Mouse (Mus musculus) urinary bladder, postnatal 4 days (tissue): ENCODE results near the gene Rprd1b.
A peak's percentile ranks its signal among the peaks of the same experiment; 100 is the strongest.

ENCODE experiments used
- DNase-seq, 2 experiments: peaks; one replicate each; pipeline ENCODE4 v3.0.0; 2021 to 2022; ENCODE audit warnings: low spot score in 2 of 2

The Rprd1b gene

DNA sequence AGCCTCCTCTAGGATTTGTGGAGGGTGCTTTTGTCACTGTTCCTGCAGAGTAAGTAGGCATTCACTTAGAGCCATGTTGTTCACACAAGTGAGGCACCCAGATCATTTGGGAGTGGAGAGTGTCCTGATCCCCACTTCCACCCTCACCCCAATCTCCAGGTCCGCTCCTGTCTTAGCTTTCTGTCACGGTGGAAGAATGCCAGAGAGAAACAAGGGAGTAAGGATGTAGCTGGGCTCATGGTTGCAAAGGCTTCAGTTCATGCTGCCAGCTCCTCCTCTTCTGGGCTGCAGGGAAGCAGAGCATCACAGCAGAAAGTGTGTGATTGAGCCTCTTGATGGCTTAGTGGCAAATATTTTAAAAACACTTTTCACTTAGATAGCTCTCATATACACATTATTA lies 12.1 kb downstream of the Rprd1b start:
- no peak for DNase-seq

DNA sequence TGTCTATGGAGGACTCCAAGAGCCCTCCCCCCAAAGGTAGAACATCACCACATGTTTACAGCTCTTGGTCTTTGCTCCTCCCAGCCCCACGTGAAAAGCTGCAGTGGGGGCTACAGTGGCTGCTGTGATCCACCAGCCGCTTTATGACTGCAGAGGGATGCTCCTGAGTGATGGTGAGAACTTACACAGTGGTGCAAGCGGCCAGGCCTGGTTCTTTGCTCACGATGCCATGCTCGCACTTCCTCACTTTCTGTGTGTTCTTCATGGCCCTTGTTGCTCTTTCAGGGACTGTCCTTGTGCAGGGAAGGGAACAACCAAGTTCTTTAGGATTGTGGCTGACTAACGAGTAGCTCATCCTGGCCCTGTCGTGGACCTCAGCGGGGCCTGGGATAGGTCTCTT lies 15.2 kb downstream of the Rprd1b start:
- no peak for DNase-seq

DNA sequence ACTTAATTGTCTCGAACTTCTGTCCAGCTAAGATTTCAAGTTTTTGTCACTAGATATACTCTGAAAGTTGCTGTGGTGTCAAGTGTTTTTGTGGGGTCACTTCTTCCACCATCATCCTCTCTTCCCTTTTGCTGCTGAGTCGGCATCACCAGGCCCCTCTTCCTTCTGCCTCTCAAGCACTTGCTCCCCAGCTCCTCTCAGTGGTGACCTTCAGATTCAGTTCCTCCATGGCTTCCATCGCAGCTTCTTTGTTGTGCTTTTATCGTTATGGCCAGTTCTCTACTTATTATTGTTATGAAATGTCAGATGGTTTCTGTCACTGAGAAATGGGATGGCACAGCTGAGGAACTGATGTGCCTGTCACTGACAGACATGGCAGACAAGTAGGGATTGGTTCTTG lies 17.9 kb downstream of the Rprd1b start:
- DNase-seq, result no peak

DNA sequence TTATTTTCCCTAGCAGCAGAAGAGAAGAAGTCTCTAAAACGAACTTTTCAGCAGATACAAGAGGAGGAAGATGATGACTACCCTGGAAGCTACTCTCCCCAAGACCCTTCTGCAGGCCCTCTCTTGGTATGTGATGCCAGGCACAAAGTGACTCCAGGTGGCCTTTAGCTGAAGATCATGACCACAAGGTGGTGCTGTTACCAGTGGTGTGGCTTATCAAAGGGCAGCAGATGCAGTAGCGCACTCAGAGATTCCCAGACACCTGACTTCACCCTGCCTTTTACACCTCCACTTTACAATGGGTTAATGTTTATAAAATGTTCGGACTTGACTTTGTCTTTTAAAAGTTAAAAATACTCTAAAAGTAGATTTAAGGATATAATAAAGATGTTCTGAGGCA lies 19.6 kb downstream of the Rprd1b start:
- DNase-seq, result no peak

DNA sequence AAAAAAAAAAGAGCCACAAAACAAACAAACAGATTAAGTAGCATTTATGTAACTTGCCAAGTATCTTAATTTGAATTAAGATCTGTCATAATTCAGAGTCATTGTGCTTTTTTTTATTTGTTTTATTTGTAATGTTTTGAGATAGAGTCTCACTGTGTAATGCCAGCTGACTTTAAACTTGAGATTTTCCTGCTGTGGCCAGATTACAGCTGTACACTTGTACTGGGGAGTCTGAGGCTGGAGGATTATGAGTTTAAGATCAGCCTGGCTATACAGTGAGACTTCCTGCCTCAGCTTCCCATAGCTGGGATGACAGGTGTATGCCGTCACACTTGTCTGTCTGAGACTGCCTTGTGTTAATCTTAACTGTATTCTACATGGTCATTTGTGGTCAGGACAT lies 20.4 kb downstream of the Rprd1b start:
- no peak for DNase-seq

DNA sequence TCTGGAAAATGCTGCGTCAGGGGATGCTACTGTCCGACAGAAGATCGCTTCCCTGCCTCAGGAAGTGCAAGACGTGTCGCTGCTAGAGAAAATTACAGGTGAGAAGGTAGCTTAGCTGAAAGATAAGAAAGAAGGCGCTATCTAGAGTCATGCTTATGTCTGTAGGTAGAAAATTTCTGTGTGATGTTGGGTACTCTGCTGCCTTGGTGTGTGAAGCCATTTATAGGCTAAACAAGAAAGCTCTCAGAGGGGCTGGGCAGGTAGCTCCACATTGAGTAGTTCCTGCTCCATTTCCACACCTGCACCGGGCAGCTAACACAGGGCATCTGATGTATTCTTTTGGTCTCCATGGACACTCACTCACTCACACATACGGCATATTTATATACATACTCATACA lies 21.8 kb downstream of the Rprd1b start:
- no peak for DNase-seq

DNA sequence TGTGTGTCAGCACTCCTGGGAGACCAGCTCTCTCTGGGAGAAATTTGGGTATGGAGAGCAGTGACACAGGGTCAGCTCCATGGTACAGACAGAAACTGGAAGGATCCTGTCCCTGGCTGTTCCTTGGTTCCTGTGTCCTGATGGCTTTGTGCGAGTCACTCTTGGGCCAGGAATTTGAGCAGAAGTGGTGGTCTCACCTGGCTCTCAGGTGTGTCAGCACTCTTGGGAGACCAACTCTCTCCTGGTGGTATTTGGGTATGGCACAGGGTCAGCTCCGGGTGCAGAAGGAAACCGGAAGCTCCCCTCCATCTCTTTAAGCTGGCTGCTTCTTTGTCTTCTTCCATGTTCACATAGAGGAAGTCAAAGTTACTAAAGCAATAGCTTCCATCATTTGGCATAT lies 26.3 kb downstream of the Rprd1b start:
- peak in 1 of 2 experiments; percentile 36 for DNase-seq

DNA sequence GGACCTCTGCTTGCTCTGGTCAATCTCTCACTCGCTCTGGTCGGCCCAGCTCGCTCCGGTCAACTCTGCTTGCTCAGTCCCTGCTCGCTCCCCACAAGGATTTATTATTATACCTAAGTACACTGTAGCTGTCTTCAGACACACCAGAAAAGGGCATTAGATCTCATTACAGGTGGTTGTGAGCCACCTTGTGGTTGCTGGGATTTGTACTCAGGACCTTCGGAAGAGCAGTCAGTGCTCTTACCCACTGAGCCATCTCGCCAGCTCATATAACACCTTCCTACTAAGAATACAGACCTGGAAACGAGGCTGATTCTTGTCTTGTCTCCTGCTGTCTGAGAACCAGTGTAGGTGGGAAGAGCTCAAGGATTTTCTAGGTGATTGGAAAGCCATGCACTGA lies 27.1 kb downstream of the Rprd1b start:
- DNase-seq, result peak in 1 of 2 experiments; percentile 42

DNA sequence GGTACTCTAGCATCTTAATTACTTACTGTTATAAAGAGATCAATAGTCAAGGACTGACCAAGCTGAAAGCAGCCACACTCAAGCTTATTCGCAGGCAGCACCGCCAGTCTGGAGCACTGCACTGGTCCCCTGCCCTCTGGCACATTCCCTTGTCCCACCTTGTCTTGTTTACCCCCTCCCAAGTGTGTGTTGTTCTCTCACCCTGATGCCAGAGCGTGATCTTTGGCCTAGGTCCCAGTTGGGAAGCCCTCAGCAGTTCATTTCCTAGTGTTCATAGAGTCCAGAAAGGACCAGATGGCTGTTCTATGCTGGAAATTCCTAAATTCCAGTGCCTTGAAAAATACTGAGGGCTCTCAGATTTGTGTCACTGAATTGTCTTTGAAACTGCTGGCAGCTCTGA lies 28.7 kb downstream of the Rprd1b start:
- DNase-seq, result peak in 1 of 2 experiments; percentile 30

DNA sequence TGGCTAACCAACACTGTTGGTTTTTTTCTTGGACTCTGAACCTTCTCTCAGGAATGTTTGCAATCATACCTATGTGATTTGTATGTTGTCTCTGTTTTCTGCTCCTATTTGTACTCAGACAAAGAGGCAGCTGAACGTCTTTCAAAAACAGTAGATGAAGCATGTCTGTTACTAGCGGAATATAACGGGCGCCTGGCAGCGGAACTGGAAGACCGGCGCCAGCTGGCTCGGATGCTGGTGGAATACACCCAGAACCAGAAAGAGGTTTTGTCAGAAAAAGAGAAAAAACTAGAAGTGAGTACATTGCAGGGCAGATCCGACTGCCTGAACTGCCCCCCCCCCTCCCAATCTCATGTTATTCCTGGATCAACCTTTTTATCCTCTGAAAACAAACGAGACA lies 30.2 kb downstream of the Rprd1b start:
- DNase-seq, result peak in 1 of 2 experiments; percentile 58

DNA sequence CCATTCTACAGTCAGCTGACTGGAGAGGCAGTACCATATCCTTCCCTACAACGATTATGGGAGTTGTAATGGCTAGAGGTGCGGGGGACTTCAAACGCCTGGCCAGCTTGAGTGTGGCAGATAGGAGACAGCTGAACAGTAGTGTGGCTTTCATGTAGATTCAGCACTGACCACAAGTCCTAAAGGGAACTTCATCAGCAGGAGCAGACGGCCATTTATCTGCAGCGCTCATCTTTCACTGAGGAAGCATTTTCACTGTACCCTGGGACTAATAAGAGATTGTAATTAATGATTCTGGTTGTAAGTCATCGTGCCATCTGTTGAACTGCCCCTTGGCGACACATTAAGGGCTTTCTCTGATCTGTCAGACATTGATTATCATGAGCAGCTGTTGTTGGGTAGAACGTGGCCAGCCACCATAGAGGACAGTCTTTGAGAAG lies 31.4 kb downstream of the Rprd1b start:
- peak in 1 of 2 experiments; percentile 34 for DNase-seq

DNA sequence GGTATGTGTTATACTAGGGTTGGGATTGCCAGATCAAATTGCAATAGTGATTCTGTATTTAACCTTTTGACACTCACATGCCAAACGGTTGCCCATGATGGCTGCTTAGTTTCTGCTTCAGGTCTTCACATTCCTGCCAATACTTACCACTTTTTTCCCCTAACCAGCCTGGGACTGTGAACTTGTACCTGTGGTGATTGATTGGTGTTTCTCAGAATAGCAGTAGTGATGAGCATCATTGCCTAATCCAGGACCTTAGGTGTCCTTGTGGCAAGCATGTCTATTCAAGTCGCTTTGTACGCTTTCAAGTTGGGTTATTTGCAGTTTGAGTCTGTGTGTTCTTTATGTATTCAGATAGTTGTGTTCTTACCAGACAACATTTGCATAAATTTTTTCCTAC lies 34.7 kb downstream of the Rprd1b start:
- no peak for DNase-seq

DNA sequence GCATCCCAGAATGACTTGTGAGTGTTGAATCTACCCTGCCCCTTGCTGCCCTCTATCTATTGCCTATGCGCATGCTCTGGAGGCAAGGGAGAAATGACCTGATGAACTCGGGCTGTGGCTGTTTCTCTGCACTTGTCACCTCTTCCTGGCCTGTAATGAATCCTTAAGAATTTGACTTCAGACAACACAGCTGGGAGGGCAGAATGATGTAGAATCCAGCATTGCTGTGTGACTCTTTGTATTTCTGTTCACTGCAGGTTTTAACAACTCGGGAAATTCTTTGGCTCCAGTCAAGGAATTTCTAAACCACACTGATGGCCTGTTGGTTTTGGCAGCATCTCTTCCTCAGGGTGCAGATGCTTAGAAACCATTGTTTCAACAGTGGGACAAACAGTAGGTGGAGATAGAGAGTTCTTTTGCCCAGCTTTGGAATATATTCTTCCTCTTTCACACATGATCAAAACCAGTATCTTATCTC lies 36.3 kb downstream of the Rprd1b start:
- DNase-seq, result no peak

DNA sequence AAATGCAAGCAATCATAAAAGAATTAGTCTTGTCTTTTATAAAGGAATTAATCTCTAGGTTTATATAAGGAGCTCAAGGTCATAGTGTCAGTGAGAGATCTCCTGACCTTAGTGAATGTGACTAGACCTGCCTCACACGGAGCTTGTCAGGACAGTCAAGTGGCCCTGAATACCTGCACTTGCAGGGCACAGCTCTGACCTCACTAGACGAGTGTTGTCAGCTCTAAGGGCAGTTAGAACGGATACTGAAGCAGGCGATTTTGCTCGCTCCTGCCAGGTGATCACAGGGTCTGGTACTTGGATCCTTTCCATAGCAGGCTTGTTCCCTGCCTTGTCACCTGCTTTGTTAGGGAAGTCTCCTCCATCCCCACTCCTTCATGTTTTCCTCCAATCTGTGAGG lies 36.8 kb downstream of the Rprd1b start:
- DNase-seq, result no peak

DNA sequence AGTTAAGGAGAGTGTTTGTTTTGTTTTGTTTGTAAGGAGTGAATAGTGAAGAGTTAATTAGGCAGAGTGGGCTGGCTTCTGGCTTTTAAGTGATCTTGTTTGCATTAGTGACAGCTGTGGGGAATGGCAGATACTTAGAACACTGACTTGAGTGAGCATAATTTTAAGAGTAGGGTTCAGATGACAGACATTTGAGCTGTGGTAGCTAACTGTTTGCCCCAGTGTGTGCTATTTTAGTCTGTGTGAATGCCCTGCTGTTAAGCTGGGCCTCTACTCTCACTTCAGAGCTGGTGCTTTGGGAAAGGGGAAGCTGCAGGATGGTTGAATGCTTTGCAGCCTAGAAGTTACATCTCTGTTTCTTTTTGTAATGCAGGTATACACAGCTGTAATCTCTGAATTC lies 38.2 kb downstream of the Rprd1b start:
- no peak for DNase-seq

DNA sequence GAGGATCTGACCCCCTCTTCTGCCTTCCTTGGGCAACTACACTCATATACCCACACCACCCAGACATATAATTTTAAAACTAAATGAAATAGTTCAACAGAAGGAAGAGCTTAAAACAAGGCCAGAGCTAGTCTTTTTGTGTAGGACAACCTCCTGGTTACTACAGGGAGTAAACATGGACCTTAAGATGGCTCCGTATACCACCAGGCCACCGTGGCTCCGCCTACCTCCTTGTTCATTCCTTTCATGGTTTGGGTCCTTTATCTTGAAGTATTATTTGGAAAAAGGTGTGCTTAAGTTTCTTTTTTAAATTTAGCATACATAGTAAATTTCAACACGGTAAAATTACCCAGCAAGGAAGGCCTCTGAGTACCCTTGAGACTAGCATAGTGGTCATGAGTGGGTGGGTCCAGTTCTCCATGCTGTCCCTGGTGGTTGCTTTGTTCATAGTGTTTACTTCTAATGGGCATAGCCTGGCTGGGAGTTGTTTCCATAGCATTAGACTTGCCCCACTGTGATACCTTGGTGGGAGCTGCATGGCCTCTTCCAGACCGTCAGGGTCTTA lies 39.0 kb downstream of the Rprd1b start:
- no peak for DNase-seq

DNA sequence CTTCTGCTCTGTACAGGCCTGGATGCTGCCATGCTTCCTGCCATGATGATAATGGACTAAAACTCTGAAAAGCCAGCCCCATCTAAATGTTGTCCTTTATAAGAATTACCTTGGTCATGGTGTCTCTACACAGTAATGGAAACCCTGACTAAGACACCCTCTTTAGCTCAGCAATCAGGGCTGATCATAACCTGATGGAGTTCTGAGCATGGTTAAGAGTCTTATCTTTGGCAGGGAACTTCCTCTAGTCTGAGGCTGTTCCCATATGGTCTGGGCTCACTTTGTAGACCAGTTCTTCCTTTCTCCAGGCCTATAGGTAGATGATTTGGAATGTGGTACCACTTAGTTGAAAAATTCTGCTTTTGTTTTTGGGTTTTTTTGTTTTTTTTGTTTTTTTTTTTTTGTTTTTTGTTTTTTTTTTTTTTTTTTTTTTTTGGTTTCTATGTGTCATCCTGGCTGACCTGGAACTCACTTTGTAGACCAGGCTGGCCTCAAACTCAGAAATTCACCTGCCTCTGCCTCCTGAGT lies 40.2 kb downstream of the Rprd1b start:
- DNase-seq, result no peak

DNA sequence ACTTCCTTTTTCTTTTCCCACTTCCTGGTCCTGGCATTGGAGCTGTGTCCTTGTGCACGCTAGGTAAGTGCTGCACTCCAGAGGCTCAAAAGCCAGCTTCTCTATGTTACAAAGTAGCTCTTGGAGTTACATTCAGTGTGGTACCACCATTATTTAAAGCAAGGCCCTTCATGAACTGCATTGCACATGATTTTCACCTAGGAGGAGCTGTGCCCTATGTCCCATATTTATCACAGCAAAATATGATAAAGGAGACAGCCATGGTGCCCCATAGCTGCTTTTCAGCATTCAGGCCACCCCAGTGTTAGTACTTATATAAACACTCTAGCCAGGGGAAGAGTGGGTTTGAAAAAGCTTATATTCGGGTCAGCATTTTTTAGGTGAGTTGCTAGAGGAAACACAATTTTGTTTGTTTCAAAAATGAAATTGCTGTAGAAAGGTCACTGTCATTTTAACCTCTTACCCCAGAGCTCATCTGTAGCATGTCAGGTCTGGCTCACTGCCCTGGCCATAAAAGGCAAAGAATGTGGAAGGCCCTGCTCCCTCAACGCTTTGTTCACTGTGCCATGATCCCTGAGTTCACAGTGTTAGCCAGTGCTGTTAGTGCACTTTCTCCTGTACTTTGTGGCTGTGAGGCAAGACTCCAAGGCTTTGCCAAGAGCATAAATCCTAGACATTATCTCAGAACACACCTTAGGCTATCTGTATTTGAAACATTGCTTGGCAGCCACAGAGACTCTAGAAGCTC lies 42.8 kb downstream of the Rprd1b start:
- no peak for DNase-seq

DNA sequence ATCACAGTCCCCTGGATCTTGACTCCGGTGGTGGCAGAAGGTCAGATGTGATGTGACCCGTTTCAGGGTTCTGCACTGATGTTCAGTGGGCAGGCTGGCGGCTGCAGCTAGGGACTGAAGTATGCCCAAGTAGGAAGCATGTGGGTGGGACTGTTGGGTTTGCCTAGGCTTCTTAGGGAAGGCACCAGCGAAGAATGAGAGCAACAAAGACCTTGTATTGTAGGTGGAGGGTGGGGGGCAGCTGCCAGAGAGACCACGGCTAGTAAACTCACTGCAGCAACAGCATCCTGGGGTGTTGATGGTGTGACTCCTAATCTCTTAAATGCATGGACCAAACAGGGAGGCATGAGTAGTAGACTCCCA lies 43.3 kb downstream of the Rprd1b start:
- no peak for DNase-seq

DNA sequence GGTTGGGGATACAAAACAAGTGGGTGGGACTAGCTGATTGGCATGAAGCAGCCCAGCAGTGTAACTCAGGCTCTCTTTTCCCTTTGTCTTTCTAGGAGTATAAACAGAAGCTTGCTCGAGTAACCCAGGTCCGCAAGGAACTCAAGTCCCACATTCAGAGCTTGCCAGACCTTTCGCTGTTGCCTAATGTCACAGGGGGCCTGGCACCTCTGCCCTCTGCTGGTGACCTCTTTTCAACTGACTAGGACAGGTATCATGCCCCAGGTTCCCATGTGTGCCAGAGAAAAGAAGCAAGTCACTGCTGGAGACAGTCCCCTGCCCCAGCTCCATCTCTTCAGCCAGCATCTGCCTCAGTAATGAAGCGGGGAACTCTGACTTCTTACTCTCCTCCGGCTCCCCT lies 46.5 kb downstream of the Rprd1b start:
- no peak for DNase-seq

DNA sequence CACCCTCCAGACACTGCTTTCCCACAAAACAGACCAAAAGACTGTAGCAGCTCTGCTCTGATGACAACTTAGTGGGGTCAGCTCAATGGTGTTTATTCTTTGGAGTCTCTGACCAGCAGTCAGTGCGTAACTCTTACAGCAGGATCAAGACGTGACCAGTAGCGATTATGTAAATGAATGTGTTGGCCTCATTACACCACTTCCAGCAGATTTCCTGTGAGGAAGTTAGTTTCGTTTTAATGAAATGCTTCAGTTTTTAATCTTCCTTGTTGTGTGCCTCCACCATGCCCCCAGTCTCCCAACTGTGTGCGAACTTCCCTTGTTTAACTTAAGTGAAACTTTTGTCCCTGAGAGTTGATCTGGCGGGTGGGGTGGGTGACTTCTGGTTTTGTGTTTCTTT lies 48.4 kb downstream of the Rprd1b start:
- no peak for DNase-seq

DNA sequence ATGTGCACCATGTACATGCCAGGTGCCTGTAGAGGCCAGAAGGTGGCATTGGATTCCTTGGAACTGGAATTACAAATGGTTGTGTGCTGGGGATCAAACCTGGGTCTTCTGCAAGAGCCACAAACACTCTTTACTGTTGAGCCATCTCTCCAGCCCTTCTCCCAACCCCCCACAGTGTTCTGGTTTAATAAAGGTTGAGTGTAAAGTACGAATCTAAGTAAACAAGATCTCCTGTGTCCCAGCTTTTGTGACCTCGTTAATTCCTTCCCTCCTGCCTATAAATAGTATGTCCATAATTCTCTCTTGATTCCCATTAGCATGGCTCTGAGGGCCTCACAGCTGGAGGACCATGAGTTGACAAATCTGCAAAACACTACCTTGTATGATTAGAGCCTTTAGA lies 49.7 kb downstream of the Rprd1b start:
- no peak for DNase-seq

DNA sequence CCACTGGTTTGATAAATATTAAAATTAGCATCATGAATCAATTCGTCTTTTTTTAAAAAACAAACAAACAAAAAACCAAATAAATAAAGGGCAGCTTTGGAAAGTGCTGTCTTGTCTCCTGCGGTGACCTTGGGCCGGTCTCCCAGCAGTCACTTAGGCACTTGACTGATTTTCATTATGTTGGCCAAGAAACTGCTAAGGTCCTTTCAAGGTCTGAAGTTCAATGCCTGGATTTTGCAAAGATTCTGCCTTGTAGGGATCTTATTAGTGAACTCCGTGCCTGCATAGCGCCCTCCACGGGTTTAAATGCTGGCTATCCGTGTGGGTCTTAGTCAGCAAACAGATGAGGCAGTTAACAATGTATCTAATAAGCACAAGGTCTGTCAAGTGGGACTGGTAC lies 50.7 kb downstream of the Rprd1b start:
- no peak for DNase-seq
